Mouse (Mus musculus) intestine, postnatal 0 days (tissue): ENCODE measurements around the gene Cyb561a3. TPM values are rescaled to one million over a fixed set of nuclear protein-coding genes. Genes with fewer than 3 reads are reported as not detected.

Experiments
- ATAC-seq: fragments of 200-750 bp; cut with Nextera tagmentation; 2 replicates; pipeline ENCODE4 v1.8.0; 2017; ENCODE audit warnings: mild to moderate bottlenecking, moderate TSS enrichment, moderate library complexity
- H3K27ac ChIP-seq: fragments of 300-500 bp; sonication (generic); 2 replicates; pipeline ENCODE4 v1.5.1; 2014; ENCODE audit warnings: mild to moderate bottlenecking, low read depth, low read length, moderate library complexity
- H3K27me3 ChIP-seq: fragments of 300-500 bp; sonication (generic); replicated peaks from 2 replicates; pipeline ENCODE4 v1.6.1; 2014; ENCODE audit warnings: low read length, mixed read lengths; ENCODE audit not compliant: control insufficient read depth, insufficient read depth
- H3K36me3 ChIP-seq: fragments of 300-500 bp; sonication (generic); 2 replicates; pipeline ENCODE4 v1.6.1; 2014; ENCODE audit warnings: mild to moderate bottlenecking, moderate library complexity; ENCODE audit not compliant: control insufficient read depth, insufficient read depth
- H3K4me1 ChIP-seq: fragments of 300-500 bp; sonication (generic); replicated peaks from 2 replicates; pipeline ENCODE4 v1.6.1; 2014; ENCODE audit warnings: antibody characterized with exemption, low read length, mixed read lengths; ENCODE audit not compliant: control insufficient read depth, insufficient read depth
- H3K4me2 ChIP-seq: fragments of 300-500 bp; sonication (generic); replicated peaks from 2 replicates; pipeline ENCODE4 v1.6.1; 2014; ENCODE audit warnings: low read depth, mild to moderate bottlenecking, moderate library complexity
- H3K4me3 ChIP-seq: fragments of 300-500 bp; sonication (generic); 2 replicates; pipeline ENCODE4 v1.5.1; 2014; ENCODE audit warnings: low read depth, low read length
- H3K9ac ChIP-seq: fragments of 300-500 bp; sonication (generic); 2 replicates; pipeline ENCODE4 v1.6.1; 2014; ENCODE audit warnings: mild to moderate bottlenecking, low read depth, low read length
- H3K9me3 ChIP-seq: fragments of 300-500 bp; sonication (generic); 2 replicates; pipeline ENCODE4 v1.6.1; 2016; ENCODE audit warnings: mixed run types; ENCODE audit not compliant: control insufficient read depth
- CTCF ChIP-seq: sonication (generic); IDR thresholded peaks from 2 replicates; pipeline ENCODE4 v1.5.1; 2016; ENCODE audit warnings: low read depth, mild to moderate bottlenecking, control low read depth, antibody characterized with exemption, moderate library complexity
- WGBS: fragments of 180-500 bp; shearing (Covaris S2); extraction: QIAGEN DNeasy Blood & Tissue Kit; methylation state at CpG from one replicate; pipeline ENCODE4 v1.1.7; 2014; 5-methylcytosine and 5-hydroxymethylcytosine counted together
- polyA plus RNA-seq: library from polyadenylated mRNA; unstranded; fragments of >200 nt; fragmentation: Nextera tagmentation; extraction: Ambion mirVana; gene quantifications from 2 replicates; pipeline ENCODE4 v1.2.1, GENCODE M21; 2015

The Cyb561a3 gene
- polyA plus RNA-seq, 1 experiment from 2014 or later: 23.2 TPM

GRCm38 (mm10) chr19:10640589-10641378, 63.8 kb downstream of the Cyb561a3 start:
- no peak for TF ChIP-seq CTCF
- no peak overlapping the region for H3K4me2 ChIP-seq
- H3K4me3 ChIP-seq: no peak overlapping the region
- no peaks in the 10 kb centered on the region for H3K9me3 ChIP-seq
- H3K4me1 ChIP-seq: no peaks in the 10 kb centered on the region; the same call in 1 of the 2 replicates
- WGBS: 56% methylated on average over 13 of the region's 13 CpGs
- no peaks in the 10 kb centered on the region for H3K36me3 ChIP-seq
- no peaks in the 10 kb centered on the region for H3K27me3 ChIP-seq
- H3K9ac ChIP-seq: 0 out of 2 replicates have a peak overlapping the region, but pooled peaks have one; percentile 8
- H3K27ac ChIP-seq: no peak overlapping the region
- no peak for ATAC-seq

Other genes with a start within 250 kb of the Cyb561a3 start
- gene Syt7, start 188.1 kb upstream of the Cyb561a3 start, polyA plus RNA-seq: 1.9 TPM in 2 replicates
- gene Lrrc10b, start 119.7 kb upstream of the Cyb561a3 start, polyA plus RNA-seq: 12.5 and 14.3 TPM in 2 replicates
- gene Ppp1r32, start 94.2 kb upstream of the Cyb561a3 start, polyA plus RNA-seq: 26.1 and 27.8 TPM in 2 replicates
- 17.7 and 18.1 TPM in 2 replicates for gene Cpsf7, start 51.9 kb upstream of the Cyb561a3 start, polyA plus RNA-seq
- 42.5 and 46.3 TPM in 2 replicates for gene Sdhaf2, start 51.0 kb upstream of the Cyb561a3 start, polyA plus RNA-seq
- 11.0 and 12.2 TPM in 2 replicates for gene Tmem216, start 20.9 kb upstream of the Cyb561a3 start, polyA plus RNA-seq
- 10.7 and 10.8 TPM in 2 replicates for gene Tmem138, start 190 bp downstream of the Cyb561a3 start, polyA plus RNA-seq
- gene Ddb1, start 28.2 kb downstream of the Cyb561a3 start, polyA plus RNA-seq: 97.9 and 100 TPM in 2 replicates
- 76.4 and 83.9 TPM in 2 replicates for gene Tkfc, start 28.5 kb downstream of the Cyb561a3 start, polyA plus RNA-seq
- 7.1 and 8.4 TPM in 2 replicates for gene Vwce, start 57.0 kb downstream of the Cyb561a3 start, polyA plus RNA-seq
- gene Pga5, start 100.9 kb downstream of the Cyb561a3 start, polyA plus RNA-seq: 5.0 and 24.6 TPM in 2 replicates
- gene Vps37c, start 111.6 kb downstream of the Cyb561a3 start, polyA plus RNA-seq: 31.3 and 32.2 TPM in 2 replicates
- 0.12 and 0.18 TPM in 2 replicates for gene Cd5, start 161.8 kb downstream of the Cyb561a3 start, polyA plus RNA-seq